Mouse (Mus musculus): ENCODE measurements around the gene 1700024G13Rik.
A peak's percentile ranks its signal among the peaks of the same experiment; 100 is the strongest.
"Not testable (repeated sequence)": the region's sequence is repeated elsewhere in the genome, so short reads cannot be mapped to it uniquely, and the experiment has no call there.

Gene 1700024G13Rik

DNA sequence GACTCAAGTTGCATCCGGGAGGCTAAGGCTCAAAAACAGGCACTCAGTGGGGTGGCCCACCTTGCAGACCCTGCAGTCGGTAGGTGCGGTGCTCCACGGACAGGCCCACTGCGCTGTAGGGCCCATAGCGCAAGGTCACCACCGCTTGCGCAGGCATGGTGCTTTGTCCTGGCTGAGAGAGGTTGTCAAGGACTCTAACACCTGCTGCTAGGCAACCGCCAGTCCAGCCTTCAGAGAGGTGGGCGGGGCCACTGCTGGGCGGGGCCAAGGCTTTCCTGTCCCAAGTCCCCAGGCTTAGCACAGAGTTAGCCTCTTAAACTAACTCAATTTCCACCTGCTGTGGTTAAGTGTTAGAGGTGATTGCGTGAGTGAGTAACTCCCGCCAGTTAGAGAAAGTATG lies at the start of gene 1700024G13Rik:
1700024G13Rik (minus strand) TSS at position 196 of the 400 bp plus-strand sequence.
- peak; percentile 66 for DNase-seq (ENCODE audit: low spot score)

GRCm38 (mm10) chr14:32437352-32437793 lies 49.2 kb upstream of the 1700024G13Rik start:
- DNase-seq (ENCODE audit: low spot score): no peak

DNA sequence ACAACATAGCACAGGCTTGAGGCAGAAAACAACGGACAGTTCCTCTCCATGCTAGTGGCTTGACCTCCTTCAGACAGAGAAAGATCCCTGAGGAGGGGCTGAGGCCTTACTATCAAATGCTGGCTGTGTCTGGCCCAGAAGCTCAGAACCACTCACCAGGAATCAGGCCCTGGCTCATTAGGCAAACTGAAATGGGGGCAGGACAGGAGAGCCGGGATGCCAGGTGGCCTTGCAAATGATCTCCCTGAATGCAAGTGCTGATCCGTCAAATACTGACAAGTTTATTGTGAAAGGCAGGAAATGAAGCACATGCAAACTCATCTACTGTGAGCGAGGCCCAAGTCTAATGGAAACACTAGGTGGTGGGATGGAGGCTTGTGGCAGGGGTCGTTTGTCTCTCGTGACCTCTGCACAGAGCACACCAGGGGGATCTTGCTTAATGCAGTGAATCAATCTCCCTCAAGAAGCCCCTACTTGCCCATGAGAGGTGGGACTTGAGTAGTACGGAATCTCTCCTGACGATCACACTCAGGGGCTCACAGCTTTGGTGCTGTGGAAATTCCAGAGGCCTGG lies 40.9 kb upstream of the 1700024G13Rik start:
- DNase-seq (ENCODE audit: low spot score): no peak

DNA sequence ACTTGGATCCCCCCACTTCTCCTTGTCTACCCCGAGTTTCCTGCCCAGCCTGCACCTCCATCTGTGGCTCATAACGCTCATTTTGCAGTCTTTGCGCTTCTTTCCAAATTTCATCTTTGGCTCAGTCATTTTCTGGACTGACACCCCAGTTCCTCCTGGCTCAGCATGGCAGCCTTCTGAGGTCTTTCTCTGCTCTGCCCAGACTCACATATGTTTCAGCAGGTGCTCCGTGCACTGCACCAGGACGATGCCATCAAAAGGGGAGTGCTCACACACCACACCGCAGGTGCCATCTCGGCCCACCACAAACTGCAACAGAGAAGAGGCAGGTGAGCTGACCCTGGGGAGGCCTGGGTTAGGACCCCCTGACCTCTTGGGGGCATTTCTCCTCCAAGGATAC lies 35.8 kb upstream of the 1700024G13Rik start:
- no peak for DNase-seq (ENCODE audit: low spot score)

DNA sequence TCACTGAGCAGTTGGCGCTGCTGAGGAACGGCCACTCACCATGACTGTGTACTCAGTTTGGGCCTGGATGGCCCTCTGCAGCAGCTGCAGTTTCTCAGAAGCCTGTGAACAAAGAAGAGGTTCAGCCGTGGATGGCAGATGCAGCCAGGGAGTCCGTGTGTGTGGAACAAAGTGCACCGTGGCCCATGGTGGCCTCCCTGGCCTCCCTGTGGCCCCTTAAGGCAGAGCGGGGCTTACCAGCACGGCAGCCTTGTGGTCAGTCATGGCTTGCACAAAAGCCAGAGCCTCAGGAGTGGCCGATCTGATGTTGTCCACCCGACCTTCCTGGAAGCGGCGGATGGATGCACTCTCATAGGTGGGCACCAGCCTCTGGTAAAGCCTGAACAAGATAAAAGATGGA lies 30.6 kb upstream of the 1700024G13Rik start:
- DNase-seq (ENCODE audit: low spot score): no peak

GRCm38 (mm10) chr14:32412075-32412474 lies 23.9 kb upstream of the 1700024G13Rik start:
- DNase-seq (ENCODE audit: low spot score): no peak

- no peak for DNase-seq (ENCODE audit: low spot score)
These were observed 21.9 kb upstream of the 1700024G13Rik start for GRCm38 (mm10) chr14:32410084-32410483.

DNA sequence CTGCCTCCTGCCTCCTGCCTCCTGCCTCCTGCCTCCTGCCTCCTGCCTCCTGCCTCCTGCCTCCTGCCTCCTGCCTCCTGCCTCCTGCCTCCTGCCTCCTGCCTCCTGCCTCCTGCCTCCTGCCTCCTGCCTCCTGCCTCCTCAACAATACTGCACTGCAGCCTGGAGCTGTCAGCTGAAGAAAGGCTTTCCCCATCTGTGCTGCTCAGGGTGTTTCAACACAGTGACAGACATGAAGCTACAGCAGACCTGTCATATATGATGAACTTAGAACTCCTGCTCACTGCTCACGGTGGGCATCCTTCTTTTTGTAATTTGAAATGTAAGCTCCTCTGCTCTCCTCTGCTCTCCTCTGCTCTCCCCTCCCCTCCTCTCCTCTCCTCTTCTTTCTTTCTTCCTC lies 17.2 kb upstream of the 1700024G13Rik start:
- not testable (repeated sequence) for DNase-seq (ENCODE audit: low spot score)

DNA sequence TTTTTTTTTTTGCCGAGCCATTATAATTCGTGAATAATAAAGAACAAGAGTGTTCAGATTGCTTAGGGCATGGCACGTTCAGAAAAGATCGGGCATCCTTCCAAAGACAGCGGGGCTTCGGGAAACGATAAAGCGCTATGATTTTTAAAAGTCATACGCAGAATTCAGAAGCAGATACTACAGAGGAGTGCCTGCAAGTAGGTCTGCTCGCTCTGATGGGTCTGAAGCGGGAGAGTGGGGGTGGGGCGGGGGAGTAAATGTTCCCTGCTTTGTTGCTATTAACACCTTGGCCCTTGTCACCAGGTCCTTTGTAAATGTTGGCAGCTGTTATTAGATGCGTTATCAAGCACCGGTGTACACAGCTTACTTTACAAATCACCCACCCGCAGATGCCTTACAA lies 6.6 kb downstream of the 1700024G13Rik start:
- no peak for DNase-seq (ENCODE audit: low spot score)

GRCm38 (mm10) chr14:32381066-32381465 lies 7.1 kb downstream of the 1700024G13Rik start:
- DNase-seq (ENCODE audit: low spot score): no peak

GRCm38 (mm10) chr14:32380099-32380480 lies 8.1 kb downstream of the 1700024G13Rik start:
- no peak for DNase-seq (ENCODE audit: low spot score)

DNA sequence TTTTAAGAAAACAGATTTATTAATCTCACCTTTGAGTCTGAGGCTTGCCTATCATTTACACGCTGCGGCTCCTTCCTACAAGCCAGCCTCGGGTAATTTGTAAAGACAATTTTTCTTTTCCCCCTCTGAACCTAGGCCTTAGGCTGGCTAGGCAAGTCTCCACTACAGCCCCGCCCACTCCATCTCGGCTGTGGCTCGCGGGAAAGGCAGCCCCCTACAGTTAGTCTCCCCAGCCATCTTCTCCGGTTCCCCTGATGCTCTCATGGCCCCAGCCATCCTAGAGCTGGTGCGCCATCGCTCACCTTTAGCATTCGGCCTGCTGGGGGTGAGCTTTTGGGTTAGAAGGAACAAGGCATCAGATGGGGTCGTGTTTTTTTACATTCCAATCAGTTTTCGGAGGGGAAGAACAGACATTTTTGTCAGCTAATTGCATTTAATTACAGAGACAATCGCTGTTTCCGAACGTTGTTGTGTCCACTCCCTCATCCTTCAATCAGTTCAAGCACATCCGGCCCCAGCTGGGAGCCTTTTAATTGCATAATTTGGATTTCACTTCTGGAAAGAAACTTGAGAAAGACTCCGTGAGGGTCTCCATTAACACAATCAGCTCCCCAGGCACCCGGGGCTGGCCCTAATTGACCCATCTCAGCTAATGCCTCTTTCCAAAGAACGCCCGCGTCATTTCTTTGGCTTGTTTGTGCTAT lies 8.6 kb downstream of the 1700024G13Rik start:
- DNase-seq (ENCODE audit: low spot score): no peak

GRCm38 (mm10) chr14:32372510-32372909 lies 15.7 kb downstream of the 1700024G13Rik start:
- no peak for DNase-seq (ENCODE audit: low spot score)

DNA sequence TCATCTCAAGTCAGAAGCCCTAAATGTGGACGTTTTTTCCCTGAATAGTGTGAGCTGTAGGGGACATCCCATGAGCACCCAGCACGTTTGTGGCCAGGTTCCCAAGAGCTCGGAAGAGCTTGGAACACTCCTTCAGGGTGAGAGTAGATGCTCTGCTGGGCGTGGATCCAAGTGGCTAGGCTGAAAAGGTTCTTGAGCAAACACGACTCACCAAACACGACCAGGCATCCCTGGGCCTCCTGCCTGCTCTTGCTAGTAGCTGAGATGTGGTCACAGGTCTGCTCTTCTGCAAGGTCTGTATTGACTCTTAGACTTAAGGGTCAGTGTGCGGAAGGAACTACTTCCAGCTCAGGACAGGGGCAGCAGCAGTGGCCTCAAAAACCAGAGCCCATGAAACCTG lies 18.4 kb downstream of the 1700024G13Rik start:
- DNase-seq (ENCODE audit: low spot score): no peak

- no peak for DNase-seq (ENCODE audit: low spot score)
These were observed 23.8 kb downstream of the 1700024G13Rik start for GRCm38 (mm10) chr14:32364359-32364758.

DNA sequence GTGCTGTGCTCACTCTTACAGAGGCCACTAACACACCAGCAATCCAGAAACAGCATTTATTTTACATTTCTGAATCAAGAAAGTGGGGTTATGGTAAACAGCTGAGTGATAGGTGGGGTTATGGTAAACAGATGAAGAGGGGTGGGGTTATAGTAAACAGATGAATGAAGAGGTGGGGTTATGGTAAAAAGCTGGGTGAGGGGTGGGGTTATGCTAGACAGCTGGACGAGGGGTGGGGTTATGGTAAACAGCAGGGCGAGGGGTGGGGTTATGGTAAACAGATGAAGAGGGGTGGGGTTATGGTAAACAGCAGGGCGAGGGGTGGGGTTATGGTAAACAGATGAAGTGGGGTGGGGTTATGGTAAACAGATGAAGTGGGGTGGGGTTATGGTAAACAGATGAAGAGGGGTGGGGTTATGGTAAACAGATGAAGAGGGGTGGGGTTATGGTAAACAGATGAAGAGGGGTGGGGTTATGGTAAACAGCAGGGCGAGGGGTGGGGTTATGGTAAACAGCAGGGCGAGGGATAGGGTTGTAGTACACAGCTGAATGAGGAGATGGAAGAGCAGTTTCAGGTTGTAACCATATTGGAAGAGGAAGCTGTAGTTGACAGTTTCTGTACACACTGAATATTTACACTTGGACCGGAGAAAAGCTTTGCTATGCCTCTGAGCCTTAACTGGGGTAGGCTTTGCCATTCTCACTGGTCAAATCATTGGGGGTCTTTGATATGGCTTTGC lies 36.8 kb downstream of the 1700024G13Rik start:
- DNase-seq (ENCODE audit: low spot score): not testable (repeated sequence)

DNA sequence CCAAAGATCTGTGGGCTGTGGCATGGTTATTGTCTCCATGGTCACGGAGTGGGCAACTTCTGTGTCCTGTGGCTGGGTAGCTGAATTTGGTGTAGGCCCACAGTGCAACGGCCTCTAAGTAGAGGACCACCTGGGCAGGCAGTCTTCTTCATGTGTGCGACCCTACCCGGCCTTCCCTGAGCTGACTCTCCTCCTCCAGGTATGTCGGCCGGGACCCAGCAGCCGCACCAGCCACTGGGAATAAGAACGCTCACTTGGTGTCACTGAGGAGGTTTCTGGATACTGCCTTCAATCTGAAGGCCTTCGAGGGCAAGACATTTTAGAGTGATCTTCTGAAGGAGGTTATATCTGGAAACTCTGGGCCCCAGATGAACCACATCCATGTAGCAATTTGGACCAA lies 40.9 kb downstream of the 1700024G13Rik start:
- no peak for DNase-seq (ENCODE audit: low spot score)

DNA sequence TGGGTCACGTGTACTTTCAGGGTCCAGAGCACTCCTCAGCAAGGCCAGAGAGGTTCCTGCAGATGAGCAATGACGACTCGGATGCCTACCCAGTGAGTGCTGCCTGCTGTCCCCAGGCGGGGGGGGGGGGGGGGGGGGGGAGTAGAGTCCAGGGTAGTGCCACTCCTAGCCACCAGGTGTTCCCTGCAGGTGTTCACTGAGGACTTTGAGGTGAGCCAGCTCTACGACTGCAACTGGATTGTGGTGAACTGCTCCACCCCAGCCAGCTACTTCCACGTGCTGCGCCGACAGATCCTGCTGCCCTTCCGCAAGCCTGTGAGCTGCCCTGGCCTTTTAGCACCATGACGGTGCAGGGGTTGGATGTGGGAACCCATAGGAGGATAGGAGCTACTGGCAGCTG lies 43.5 kb downstream of the 1700024G13Rik start:
- no peak for DNase-seq (ENCODE audit: low spot score)

DNA sequence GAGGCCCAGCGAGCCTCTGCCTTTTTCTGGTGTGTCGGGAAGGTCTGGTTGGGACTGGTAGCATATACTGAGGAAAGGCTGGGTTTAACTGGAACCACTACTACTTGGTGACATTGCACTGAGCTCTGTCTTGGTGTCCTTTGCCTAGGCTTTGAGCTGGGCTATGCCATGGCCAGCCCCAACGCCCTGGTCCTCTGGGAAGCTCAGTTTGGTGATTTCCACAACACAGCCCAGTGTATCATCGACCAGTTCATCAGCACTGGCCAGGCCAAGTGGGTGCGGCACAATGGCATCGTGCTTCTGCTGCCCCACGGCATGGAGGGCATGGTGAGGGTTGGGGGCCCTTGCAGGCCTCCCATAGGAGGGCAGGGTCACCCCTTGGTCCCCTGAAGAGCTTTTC lies 44.0 kb downstream of the 1700024G13Rik start:
- DNase-seq (ENCODE audit: low spot score): no peak

DNA sequence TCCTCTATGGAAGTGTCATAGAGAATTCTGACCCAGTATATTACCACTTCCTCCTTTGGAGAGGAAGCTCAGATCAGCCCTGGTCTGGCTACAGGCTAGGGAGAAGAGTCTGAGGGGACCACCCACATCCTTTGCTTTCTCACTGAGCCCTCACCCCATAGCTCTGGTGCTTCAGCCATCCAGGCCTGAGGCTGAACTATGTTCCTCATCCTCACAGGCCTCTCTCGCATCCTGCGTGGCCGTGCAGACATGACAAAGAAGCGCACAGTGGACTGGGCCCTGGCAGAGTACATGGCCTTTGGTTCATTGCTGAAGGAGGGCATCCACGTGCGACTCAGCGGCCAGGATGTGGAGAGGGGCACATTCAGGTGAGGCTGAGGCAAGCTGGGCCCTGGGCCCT lies 46.4 kb downstream of the 1700024G13Rik start:
- no peak for DNase-seq (ENCODE audit: low spot score)

DNA sequence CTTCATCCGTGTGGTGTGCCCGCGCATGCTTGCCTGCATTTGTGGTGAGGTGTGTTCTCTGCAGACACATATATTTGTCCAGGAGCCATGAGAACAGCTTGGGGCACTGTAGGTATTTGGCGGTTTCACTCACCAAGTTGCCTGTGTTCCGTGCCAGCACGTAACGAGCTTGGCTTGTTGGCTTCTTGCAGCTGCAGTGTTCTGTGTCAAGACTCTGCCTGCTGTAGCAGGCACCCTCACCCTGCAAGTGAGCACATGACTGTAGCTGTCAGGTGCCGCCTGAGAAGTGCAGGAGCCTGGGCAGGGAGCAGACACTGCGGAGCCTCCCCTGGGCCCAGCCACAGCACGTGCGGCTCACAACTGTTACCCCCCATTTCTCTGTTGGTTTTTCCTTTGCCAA lies 51.6 kb downstream of the 1700024G13Rik start:
- no peak for DNase-seq (ENCODE audit: low spot score)

- DNase-seq (ENCODE audit: low spot score): no peak
These were observed 52.2 kb downstream of the 1700024G13Rik start for GRCm38 (mm10) chr14:32336021-32336420.

Measured in yolk sac, embryonic 10.5 days (tissue).